Mouse (Mus musculus) intestine, embryonic 16.5 days (tissue): ENCODE results near the gene Gabpa. TPM values are rescaled to one million over a fixed set of nuclear protein-coding genes. Genes with fewer than 3 reads are reported as not detected.

ENCODE experiments used
- ATAC-seq: fragments of 200-750 bp; cut with Nextera tagmentation; 2 replicates; pipeline ENCODE4 v1.8.0; 2017; ENCODE audit warnings: moderate TSS enrichment, moderate library complexity
- H3K27ac ChIP-seq: fragments of 300-500 bp; sonication (generic); 2 replicates; pipeline ENCODE4 v1.5.1; 2014; ENCODE audit warnings: mild to moderate bottlenecking, low read length
- H3K27me3 ChIP-seq: fragments of 300-500 bp; sonication (generic); replicated peaks from 2 replicates; pipeline ENCODE4 v1.6.1; 2014; ENCODE audit warnings: low read length, control low read depth, mixed read lengths; ENCODE audit not compliant: control insufficient read depth, insufficient read depth
- H3K36me3 ChIP-seq: fragments of 300-500 bp; sonication (generic); 2 replicates; pipeline ENCODE4 v1.6.1; 2014; ENCODE audit warnings: low read length, control low read depth; ENCODE audit not compliant: control insufficient read depth, insufficient read depth
- H3K4me1 ChIP-seq: fragments of 300-500 bp; sonication (generic); 2 replicates; pipeline ENCODE4 v1.6.1; 2014; ENCODE audit warnings: low read length, control low read depth, mixed read lengths; ENCODE audit not compliant: control insufficient read depth, insufficient read depth
- H3K4me2 ChIP-seq: fragments of 300-500 bp; sonication (generic); 2 replicates; pipeline ENCODE4 v1.6.1; 2014; ENCODE audit warnings: low read depth, low read length, control low read depth
- H3K4me3 ChIP-seq: fragments of 300-500 bp; sonication (generic); 2 replicates; pipeline ENCODE4 v1.5.1; 2014; ENCODE audit warnings: mild to moderate bottlenecking, low read length
- H3K9ac ChIP-seq: fragments of 300-500 bp; sonication (generic); 2 replicates; pipeline ENCODE4 v1.6.1; 2014; ENCODE audit warnings: low read depth, low read length
- H3K9me3 ChIP-seq: fragments of 300-500 bp; sonication (generic); 2 replicates; pipeline ENCODE4 v1.6.1; 2016; ENCODE audit warnings: low read length, control low read depth; ENCODE audit not compliant: control insufficient read depth
- WGBS: fragments of 180-500 bp; shearing (Covaris S2); extraction: QIAGEN DNeasy Blood & Tissue Kit; methylation state at CpG from one replicate; pipeline ENCODE4 v1.1.7; 2014; 5-methylcytosine and 5-hydroxymethylcytosine counted together
- polyA plus RNA-seq: library from polyadenylated mRNA; unstranded; fragments of >200 nt; fragmentation: Nextera tagmentation; extraction: Ambion mirVana; gene quantifications from 2 replicates; pipeline ENCODE4 v1.2.1, GENCODE M21; 2015

Gene Gabpa
- polyA plus RNA-seq: 24.3 and 25.1 TPM in 2 replicates

GRCm38 (mm10) chr16:84834745-84835440 is at the start of gene Gabpa:
Gabpa (plus strand) TSS chr16:84834925.
- ATAC-seq: peak; percentile 95
- Histone ChIP-seq H3K9ac (peak within 1 kb of the TSS; percentile 100), H3K36me3 (peaks cover 10% of the 10 kb centered on the region; the same call in 1 of the 2 replicates), H3K4me1 (peaks cover 8% of the 10 kb centered on the region; the same call in 1 of the 2 replicates), H3K4me2 (peak within 1 kb of the TSS; percentile 72), H3K4me3 (peak within 1 kb of the TSS; percentile 96), H3K9me3 (no peaks in the 10 kb centered on the region), H3K27me3 (no peaks in the 10 kb centered on the region), H3K27ac (peak within 1 kb of the TSS; percentile 100)
- WGBS: under 1% methylated on average over 52 of the region's 52 CpGs

- H3K27ac ChIP-seq: no peak overlapping the region
- H3K9me3 ChIP-seq: no peaks in the 10 kb centered on the region
- no peaks in the 10 kb centered on the region for H3K4me1 ChIP-seq
- WGBS: 30% methylated on average over 7 of the region's 7 CpGs
- H3K4me3 ChIP-seq: no peak overlapping the region
- H3K4me2 ChIP-seq: no peak overlapping the region
- H3K36me3 ChIP-seq: no peaks in the 10 kb centered on the region
- H3K9ac ChIP-seq: no peak overlapping the region
- H3K27me3 ChIP-seq: no peaks in the 10 kb centered on the region
- no peak for ATAC-seq
Observed at GRCm38 (mm10) chr16:84784966-84785365, 49.8 kb upstream of the Gabpa start.

- Histone ChIP-seq H3K4me2 (no peak overlapping the region), H3K4me3 (no peak overlapping the region), H3K27ac (no peak overlapping the region), H3K27me3 (no peaks in the 10 kb centered on the region), H3K9me3 (0 out of 2 replicates have a peak, but pooled peaks cover 3% of the 10 kb centered on the region), H3K4me1 (no peaks in the 10 kb centered on the region), H3K9ac (no peak overlapping the region), H3K36me3 (no peaks in the 10 kb centered on the region)
- no peak for ATAC-seq
- WGBS: 64% methylated on average over 2 of the region's 2 CpGs
Observed at GRCm38 (mm10) chr16:84790595-84791165, 44.0 kb upstream of the Gabpa start.

- Histone ChIP-seq H3K4me1 (no peaks in the 10 kb centered on the region), H3K9me3 (0 out of 2 replicates have a peak, but pooled peaks cover 3% of the 10 kb centered on the region), H3K36me3 (no peaks in the 10 kb centered on the region), H3K27me3 (no peaks in the 10 kb centered on the region), H3K27ac (no peak overlapping the region), H3K9ac (no peak overlapping the region), H3K4me2 (no peak overlapping the region), H3K4me3 (no peak overlapping the region)
- 89% methylated on average over 14 of the region's 14 CpGs for WGBS
- ATAC-seq: no peak
Observed at GRCm38 (mm10) chr16:84793401-84793800, 41.3 kb upstream of the Gabpa start.

GRCm38 (mm10) chr16:84795337-84795736 is 39.4 kb upstream of the Gabpa start:
- Histone ChIP-seq H3K4me1 (no peaks in the 10 kb centered on the region), H3K9ac (no peak overlapping the region), H3K27me3 (no peaks in the 10 kb centered on the region), H3K27ac (no peak overlapping the region), H3K4me3 (no peak overlapping the region), H3K4me2 (no peak overlapping the region), H3K9me3 (0 out of 2 replicates have a peak, but pooled peaks cover 3% of the 10 kb centered on the region), H3K36me3 (no peaks in the 10 kb centered on the region)
- 56% methylated on average over 3 of the region's 3 CpGs for WGBS
- no peak for ATAC-seq

- Histone ChIP-seq H3K4me3 (no peak overlapping the region), H3K27me3 (no peaks in the 10 kb centered on the region), H3K4me2 (no peak overlapping the region), H3K4me1 (no peaks in the 10 kb centered on the region), H3K36me3 (no peaks in the 10 kb centered on the region), H3K27ac (no peak overlapping the region), H3K9me3 (no peaks in the 10 kb centered on the region), H3K9ac (no peak overlapping the region)
- 78% methylated on average over 9 of the region's 9 CpGs for WGBS
- no peak for ATAC-seq
Observed at GRCm38 (mm10) chr16:84796678-84797077, 38.0 kb upstream of the Gabpa start.

GRCm38 (mm10) chr16:84800038-84800437 is 34.7 kb upstream of the Gabpa start:
- Histone ChIP-seq H3K4me1 (no peaks in the 10 kb centered on the region), H3K9ac (no peak overlapping the region), H3K9me3 (no peaks in the 10 kb centered on the region), H3K27me3 (no peaks in the 10 kb centered on the region), H3K4me2 (no peak overlapping the region), H3K36me3 (no peaks in the 10 kb centered on the region), H3K27ac (no peak overlapping the region), H3K4me3 (no peak overlapping the region)
- ATAC-seq: no peak
- 84% methylated on average over 1 of the region's 2 CpGs for WGBS

- no peak overlapping the region for H3K4me2 ChIP-seq
- H3K4me3 ChIP-seq: no peak overlapping the region
- H3K9me3 ChIP-seq: no peaks in the 10 kb centered on the region
- no peaks in the 10 kb centered on the region for H3K27me3 ChIP-seq
- H3K4me1 ChIP-seq: no peaks in the 10 kb centered on the region
- H3K9ac ChIP-seq: no peak overlapping the region
- H3K36me3 ChIP-seq: no peaks in the 10 kb centered on the region
- H3K27ac ChIP-seq: no peak overlapping the region
- ATAC-seq: no peak
- WGBS: 56% methylated on average over 6 of the region's 6 CpGs
Observed at GRCm38 (mm10) chr16:84802217-84802616, 32.5 kb upstream of the Gabpa start.

- ATAC-seq: no peak
- H3K27me3 ChIP-seq: no peaks in the 10 kb centered on the region
- no peak overlapping the region for H3K4me2 ChIP-seq
- H3K4me1 ChIP-seq: no peaks in the 10 kb centered on the region
- no peaks in the 10 kb centered on the region for H3K36me3 ChIP-seq
- WGBS: 75% methylated on average over 5 of the region's 5 CpGs
- H3K9ac ChIP-seq: no peak overlapping the region
- no peak overlapping the region for H3K27ac ChIP-seq
- H3K9me3 ChIP-seq: no peaks in the 10 kb centered on the region
- H3K4me3 ChIP-seq: no peak overlapping the region
Observed at GRCm38 (mm10) chr16:84804866-84805265, 29.9 kb upstream of the Gabpa start.
